Mouse (Mus musculus): ENCODE measurements around the gene Msrb1. TPM values are rescaled to one million over a fixed set of nuclear protein-coding genes. Genes with fewer than 3 reads are reported as not detected.

Msrb1 gene
- 40.3 and 41.3 TPM in 2 replicates for polyA plus RNA-seq (2014; fragmentation: Nextera tagmentation; extraction: Ambion mirVana)

GRCm38 (mm10) chr17:24736330-24737051 is at the start of gene Msrb1:
TSS of gene Msrb1 (plus strand) at chr17:24736642.
- Histone ChIP-seq H3K27ac (ENCODE audit: low read length) (peak within 1 kb of the TSS; percentile 44; the same call in 1 of the 2 replicates), H3K4me2 (replicated peaks; ENCODE audit: low read depth, low read length) (peak within 1 kb of the TSS; percentile 77), H3K4me3 (ENCODE audit: low read depth, low read length) (peak within 1 kb of the TSS; percentile 53), H3K27me3 (ENCODE audit: control insufficient read depth, insufficient read depth, low read length) (no peaks in the 10 kb centered on the region), H3K4me1 (ENCODE audit: control insufficient read depth, insufficient read depth, low read length) (peaks cover 12% of the 10 kb centered on the region), H3K9ac (replicated peaks; ENCODE audit: low read depth, low read length) (peak within 1 kb of the TSS; percentile 54), H3K36me3 (ENCODE audit: control insufficient read depth, insufficient read depth, low read length) (no peaks in the 10 kb centered on the region), H3K9me3 (ENCODE audit: control insufficient read depth, low read depth, low read length) (no peaks in the 10 kb centered on the region)
- peak; percentile 96 for ATAC-seq (ENCODE audit: insufficient number of reproducible peaks, insufficient read depth, low FRiP score, low read depth)
- WGBS = 1% methylated on average over 29 of the region's 29 CpGs

- peaks cover 15% of the 10 kb centered on the region; the same call in 1 of the 2 replicates for H3K4me1 ChIP-seq (ENCODE audit: control insufficient read depth, insufficient read depth, low read length)
- H3K4me3 ChIP-seq (ENCODE audit: low read depth, low read length) = peak overlapping the region; percentile 31
- H3K4me2 ChIP-seq (replicated peaks; ENCODE audit: low read depth, low read length) = peak overlapping the region; percentile 51
- 0 out of 2 replicates have a peak, but pooled peaks have one; percentile 54 for ATAC-seq (ENCODE audit: insufficient number of reproducible peaks, insufficient read depth, low FRiP score, low read depth)
- H3K27ac ChIP-seq (ENCODE audit: low read length) = no peak overlapping the region
- H3K27me3 ChIP-seq (ENCODE audit: control insufficient read depth, insufficient read depth, low read length) = peaks cover 32% of the 10 kb centered on the region
- H3K36me3 ChIP-seq (ENCODE audit: control insufficient read depth, insufficient read depth, low read length) = peaks cover under 1% of the 10 kb centered on the region; the same call in 1 of the 2 replicates
- H3K9ac ChIP-seq (replicated peaks; ENCODE audit: low read depth, low read length) = no peak overlapping the region
- no peaks in the 10 kb centered on the region for H3K9me3 ChIP-seq (ENCODE audit: control insufficient read depth, low read depth, low read length)
- whole genome bisulfite sequencing = 2% methylated on average over 25 of the region's 25 CpGs
Observed at GRCm38 (mm10) chr17:24687146-24687595, 49.3 kb upstream of the Msrb1 start.

DNA sequence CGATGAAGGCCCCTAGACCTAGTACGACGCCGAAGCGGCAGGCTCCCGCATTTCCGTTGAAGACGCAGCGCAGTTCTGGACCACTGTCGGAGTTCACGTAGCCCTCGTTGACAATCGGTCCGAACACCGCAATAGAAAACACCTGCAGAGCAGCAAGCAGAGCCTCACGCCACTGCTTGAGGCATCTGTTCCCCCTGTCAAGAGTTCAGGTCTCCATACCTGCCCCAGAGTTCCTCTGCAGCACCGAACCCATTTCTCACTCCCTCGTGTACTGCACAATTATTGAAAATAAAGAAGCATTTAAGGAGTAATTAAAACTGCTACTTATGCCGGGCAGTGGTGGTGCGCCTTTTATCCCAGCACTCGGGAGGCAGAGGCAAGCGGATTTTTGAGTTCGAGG is 48.8 kb upstream of the Msrb1 start:
- Histone ChIP-seq H3K9me3 (ENCODE audit: control insufficient read depth, low read depth, low read length) (no peaks in the 10 kb centered on the region), H3K4me2 (replicated peaks; ENCODE audit: low read depth, low read length) (peak overlapping the region; percentile 51), H3K4me1 (ENCODE audit: control insufficient read depth, insufficient read depth, low read length) (peaks cover 15% of the 10 kb centered on the region; the same call in 1 of the 2 replicates), H3K4me3 (ENCODE audit: low read depth, low read length) (peak overlapping the region; percentile 31), H3K27me3 (ENCODE audit: control insufficient read depth, insufficient read depth, low read length) (peaks cover 32% of the 10 kb centered on the region), H3K27ac (ENCODE audit: low read length) (no peak overlapping the region), H3K9ac (replicated peaks; ENCODE audit: low read depth, low read length) (no peak overlapping the region), H3K36me3 (ENCODE audit: control insufficient read depth, insufficient read depth, low read length) (peaks cover 3% of the 10 kb centered on the region; the same call in 1 of the 2 replicates)
- ATAC-seq (ENCODE audit: insufficient number of reproducible peaks, insufficient read depth, low FRiP score, low read depth) = no peak
- WGBS = 21% methylated on average over 23 of the region's 23 CpGs

DNA sequence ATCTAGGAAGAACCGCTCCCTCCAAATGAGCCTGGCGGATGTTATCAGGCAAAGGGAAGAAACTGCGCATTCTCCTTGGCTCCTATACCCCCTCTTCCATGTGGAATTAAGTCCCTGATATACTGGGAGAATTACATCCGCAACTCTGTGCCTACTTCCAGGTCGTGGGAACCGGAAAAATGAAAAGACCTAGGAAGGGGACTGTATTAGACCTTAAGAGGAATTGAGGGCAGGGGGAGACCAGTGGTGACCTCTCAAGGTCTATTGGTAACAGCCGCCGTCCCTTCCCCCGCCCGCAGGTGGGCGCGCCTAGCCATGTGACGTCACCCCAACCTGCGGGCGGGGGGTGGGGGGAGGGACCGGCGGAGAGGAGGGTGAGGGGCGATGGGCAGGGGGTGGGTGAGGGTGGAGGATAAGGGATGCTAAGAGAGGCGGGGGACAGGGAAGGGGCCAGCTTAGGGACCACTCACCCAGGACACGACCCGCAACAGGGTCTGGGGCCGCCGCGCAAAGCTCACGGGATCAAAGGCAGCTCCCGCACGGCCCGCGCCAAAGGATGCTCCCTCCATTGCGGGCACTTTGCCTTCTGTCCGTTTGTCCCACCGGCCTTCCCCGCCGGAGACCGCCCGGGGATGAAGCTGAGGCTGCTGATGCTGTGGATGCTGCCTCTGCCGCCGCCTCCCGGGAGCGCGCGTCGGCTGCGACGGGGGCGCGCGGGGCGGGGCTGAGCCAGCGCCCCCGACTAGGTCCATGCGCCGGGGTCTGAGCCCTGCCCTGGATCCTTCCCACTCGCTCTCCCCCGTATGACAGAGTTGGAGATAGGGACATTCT is 47.0 kb upstream of the Msrb1 start, which contains the start of gene Syngr3:
TSS of gene Syngr3 (minus strand) at position 705 of the 831 bp plus-strand sequence.
- H3K4me1 ChIP-seq (ENCODE audit: control insufficient read depth, insufficient read depth, low read length) = peaks cover 15% of the 10 kb centered on the region; the same call in 1 of the 2 replicates
- no peaks in the 10 kb centered on the region for H3K9me3 ChIP-seq (ENCODE audit: control insufficient read depth, low read depth, low read length)
- peak within 1 kb of the TSS; percentile 85 for H3K4me2 ChIP-seq (replicated peaks; ENCODE audit: low read depth, low read length)
- 0 out of 2 replicates have a peak within 1 kb of the TSS, but pooled peaks have one; percentile 25 for H3K9ac ChIP-seq (replicated peaks; ENCODE audit: low read depth, low read length)
- peaks cover 32% of the 10 kb centered on the region for H3K27me3 ChIP-seq (ENCODE audit: control insufficient read depth, insufficient read depth, low read length)
- H3K27ac ChIP-seq (ENCODE audit: low read length) = no peak within 1 kb of the TSS
- under 1% methylated on average over 51 of the region's 55 CpGs for WGBS
- ATAC-seq (ENCODE audit: insufficient number of reproducible peaks, insufficient read depth, low FRiP score, low read depth) = no peak
- H3K36me3 ChIP-seq (ENCODE audit: control insufficient read depth, insufficient read depth, low read length) = peaks cover 9% of the 10 kb centered on the region
- peak within 1 kb of the TSS; percentile 44 for H3K4me3 ChIP-seq (ENCODE audit: low read depth, low read length)

DNA sequence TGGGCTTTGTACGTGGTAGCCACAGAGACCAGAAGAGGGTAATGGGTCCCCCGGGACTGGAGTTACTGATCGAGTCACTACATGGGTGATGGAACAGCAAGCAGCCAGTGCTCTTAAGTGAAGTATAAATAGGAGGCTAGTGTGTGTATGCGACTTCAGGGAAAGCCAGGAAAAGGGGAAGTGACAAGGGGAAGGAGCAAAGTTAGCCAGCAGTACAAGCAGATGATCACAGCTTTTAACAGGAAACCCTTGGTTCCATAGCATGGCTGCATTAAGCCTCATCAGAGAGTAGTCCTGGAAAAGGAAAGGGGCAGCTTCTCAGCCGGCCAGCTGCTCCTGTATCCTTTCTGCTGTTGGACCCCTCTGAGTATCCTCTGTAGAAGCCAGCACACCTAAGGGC is 44.1 kb upstream of the Msrb1 start:
- no peak overlapping the region for H3K4me2 ChIP-seq (replicated peaks; ENCODE audit: low read depth, low read length)
- no peaks in the 10 kb centered on the region for H3K9me3 ChIP-seq (ENCODE audit: control insufficient read depth, low read depth, low read length)
- no peak overlapping the region for H3K27ac ChIP-seq (ENCODE audit: low read length)
- WGBS = 90% methylated on average over 5 of the region's 5 CpGs
- H3K4me3 ChIP-seq (ENCODE audit: low read depth, low read length) = no peak overlapping the region
- H3K36me3 ChIP-seq (ENCODE audit: control insufficient read depth, insufficient read depth, low read length) = peaks cover 9% of the 10 kb centered on the region
- H3K9ac ChIP-seq (replicated peaks; ENCODE audit: low read depth, low read length) = no peak overlapping the region
- ATAC-seq (ENCODE audit: insufficient number of reproducible peaks, insufficient read depth, low FRiP score, low read depth) = no peak
- H3K4me1 ChIP-seq (ENCODE audit: control insufficient read depth, insufficient read depth, low read length) = peaks cover 26% of the 10 kb centered on the region; the same call in 1 of the 2 replicates
- H3K27me3 ChIP-seq (ENCODE audit: control insufficient read depth, insufficient read depth, low read length) = peaks cover 30% of the 10 kb centered on the region

- peaks cover 20% of the 10 kb centered on the region for H3K36me3 ChIP-seq (ENCODE audit: control insufficient read depth, insufficient read depth, low read length)
- H3K4me3 ChIP-seq (ENCODE audit: low read depth, low read length) = peak overlapping the region; percentile 90
- no peaks in the 10 kb centered on the region for H3K9me3 ChIP-seq (ENCODE audit: control insufficient read depth, low read depth, low read length)
- peak overlapping the region; percentile 84 for H3K27ac ChIP-seq (ENCODE audit: low read length)
- H3K4me2 ChIP-seq (replicated peaks; ENCODE audit: low read depth, low read length) = peak overlapping the region; percentile 82
- H3K4me1 ChIP-seq (ENCODE audit: control insufficient read depth, insufficient read depth, low read length) = peaks cover 24% of the 10 kb centered on the region
- peak overlapping the region; percentile 71 for H3K9ac ChIP-seq (replicated peaks; ENCODE audit: low read depth, low read length)
- ATAC-seq (ENCODE audit: insufficient number of reproducible peaks, insufficient read depth, low FRiP score, low read depth) = no peak
- peaks cover 4% of the 10 kb centered on the region for H3K27me3 ChIP-seq (ENCODE audit: control insufficient read depth, insufficient read depth, low read length)
- WGBS = 6% methylated on average over 51 of the region's 51 CpGs
Observed at GRCm38 (mm10) chr17:24695326-24696010, 41.0 kb upstream of the Msrb1 start.

DNA sequence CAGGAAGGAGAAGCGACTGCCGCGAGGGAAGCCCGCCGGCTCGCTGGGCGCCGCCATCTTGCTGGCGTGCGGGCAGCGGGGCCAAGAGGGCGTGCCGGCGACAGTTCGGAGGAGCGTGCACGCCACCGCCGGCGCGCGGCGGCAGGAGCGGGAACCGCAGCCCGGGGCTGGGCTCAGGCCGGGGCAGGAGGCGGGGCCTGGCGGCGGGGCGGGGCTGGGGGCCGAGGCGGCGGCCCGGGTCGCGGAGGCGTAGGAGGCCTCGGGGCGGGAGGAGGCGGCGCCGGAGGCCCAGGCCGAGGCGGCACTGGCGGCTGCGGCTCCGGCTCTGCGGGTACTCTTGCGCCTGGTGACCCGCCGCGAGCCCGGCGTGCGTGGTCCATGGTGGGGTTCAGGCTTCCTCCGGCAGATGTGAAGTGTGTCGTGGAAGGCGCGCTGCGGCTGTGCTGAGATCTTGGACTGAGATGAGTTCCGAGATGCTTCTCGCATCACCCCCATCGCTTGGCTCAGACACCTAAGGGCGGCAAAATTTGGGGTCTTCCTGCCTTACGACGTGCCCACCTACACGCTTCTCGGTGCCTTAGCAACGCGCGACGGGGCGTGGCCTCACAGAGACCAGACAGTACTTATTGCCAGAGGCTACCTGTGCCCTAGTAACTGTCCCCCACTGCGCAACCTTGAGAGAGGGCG is 40.3 kb upstream of the Msrb1 start, which contains the start of the genes Gfer and Noxo1:
TSS of gene Gfer (minus strand) at position 146 of the 687 bp plus-strand sequence.
TSS of gene Noxo1 (plus strand) at position 224 of the 687 bp plus-strand sequence.
- Histone ChIP-seq H3K27me3 (ENCODE audit: control insufficient read depth, insufficient read depth, low read length) (no peaks in the 10 kb centered on the region), H3K9ac (replicated peaks; ENCODE audit: low read depth, low read length) (peak within 1 kb of the TSS; percentile 71), H3K27ac (ENCODE audit: low read length) (peak within 1 kb of the TSS; percentile 84), H3K4me3 (ENCODE audit: low read depth, low read length) (peak within 1 kb of the TSS; percentile 90), H3K4me2 (replicated peaks; ENCODE audit: low read depth, low read length) (peak within 1 kb of the TSS; percentile 82), H3K36me3 (ENCODE audit: control insufficient read depth, insufficient read depth, low read length) (peaks cover 26% of the 10 kb centered on the region), H3K4me1 (ENCODE audit: control insufficient read depth, insufficient read depth, low read length) (peaks cover 24% of the 10 kb centered on the region), H3K9me3 (ENCODE audit: control insufficient read depth, low read depth, low read length) (no peaks in the 10 kb centered on the region)
- under 1% methylated on average over 71 of the region's 76 CpGs for WGBS
- peak; percentile 92 for ATAC-seq (ENCODE audit: insufficient number of reproducible peaks, insufficient read depth, low FRiP score, low read depth)

Data from stomach, embryonic 14.5 days (tissue).